Mouse (Mus musculus): ENCODE results near the gene Agl. TPM values are rescaled to one million over a fixed set of nuclear protein-coding genes. Genes with fewer than 3 reads are reported as not detected.
"Not testable (repeated sequence)": the region's sequence is repeated elsewhere in the genome, so short reads cannot be mapped to it uniquely, and the experiment has no call there.

The Agl gene
- polyA plus RNA-seq, 1 experiment from 2014 or later = 17.6 TPM

GRCm38 (mm10) chr3:116826471-116827215 is 18.7 kb upstream of the Agl start:
- Histone ChIP-seq H3K4me3 (ENCODE audit: low read length) (no peak overlapping the region), H3K27me3 (ENCODE audit: control insufficient read depth, insufficient read depth, low read depth, low read length) (no peaks in the 10 kb centered on the region), H3K27ac (ENCODE audit: low read length) (no peak overlapping the region), H3K4me2 (ENCODE audit: low read depth, low read length) (no peak overlapping the region), H3K9me3 (ENCODE audit: control insufficient read depth, low read length) (no peaks in the 10 kb centered on the region), H3K36me3 (ENCODE audit: control insufficient read depth, insufficient read depth, low read length) (no peaks in the 10 kb centered on the region), H3K4me1 (replicated peaks; ENCODE audit: control insufficient read depth, insufficient read depth, low read length) (no peaks in the 10 kb centered on the region), H3K9ac (ENCODE audit: low read length) (no peak overlapping the region)
- no peak for ATAC-seq (ENCODE audit: low read depth)
- WGBS = 68% methylated on average over 4 of the region's 4 CpGs

GRCm38 (mm10) chr3:116817231-116817630 is 9.3 kb upstream of the Agl start:
- H3K27me3 ChIP-seq (ENCODE audit: control insufficient read depth, insufficient read depth, low read depth, low read length) = no peaks in the 10 kb centered on the region
- H3K27ac ChIP-seq (ENCODE audit: low read length) = no peak overlapping the region
- H3K4me3 ChIP-seq (ENCODE audit: low read length) = no peak overlapping the region
- no peak overlapping the region for H3K4me2 ChIP-seq (ENCODE audit: low read depth, low read length)
- 73% methylated on average over 7 of the region's 7 CpGs for WGBS
- no peaks in the 10 kb centered on the region for H3K9me3 ChIP-seq (ENCODE audit: control insufficient read depth, low read length)
- no peak overlapping the region for H3K9ac ChIP-seq (ENCODE audit: low read length)
- H3K4me1 ChIP-seq (replicated peaks; ENCODE audit: control insufficient read depth, insufficient read depth, low read length) = no peaks in the 10 kb centered on the region
- peak; percentile 61; the same call in 1 of the 2 replicates for ATAC-seq (ENCODE audit: low read depth)
- no peaks in the 10 kb centered on the region for H3K36me3 ChIP-seq (ENCODE audit: control insufficient read depth, insufficient read depth, low read length)

- Histone ChIP-seq H3K27ac (ENCODE audit: low read length) (no peak overlapping the region), H3K9ac (ENCODE audit: low read length) (no peak overlapping the region), H3K27me3 (ENCODE audit: control insufficient read depth, insufficient read depth, low read depth, low read length) (no peaks in the 10 kb centered on the region), H3K36me3 (ENCODE audit: control insufficient read depth, insufficient read depth, low read length) (no peaks in the 10 kb centered on the region), H3K9me3 (ENCODE audit: control insufficient read depth, low read length) (no peaks in the 10 kb centered on the region), H3K4me2 (ENCODE audit: low read depth, low read length) (no peak overlapping the region), H3K4me1 (replicated peaks; ENCODE audit: control insufficient read depth, insufficient read depth, low read length) (no peaks in the 10 kb centered on the region), H3K4me3 (ENCODE audit: low read length) (no peak overlapping the region)
- ATAC-seq (ENCODE audit: low read depth) = peak; percentile 69; the same call in 1 of the 2 replicates
- 60% methylated on average over 3 of the region's 3 CpGs for WGBS
Observed at GRCm38 (mm10) chr3:116816674-116817215, 8.8 kb upstream of the Agl start.

- Histone ChIP-seq H3K36me3 (ENCODE audit: control insufficient read depth, insufficient read depth, low read length) (no peaks in the 10 kb centered on the region), H3K9ac (ENCODE audit: low read length) (no peak overlapping the region)
- 79% methylated on average over 4 of the region's 4 CpGs for WGBS
Observed at GRCm38 (mm10) chr3:116815916-116816315, 8.0 kb upstream of the Agl start.

GRCm38 (mm10) chr3:116815305-116815797 is 7.4 kb upstream of the Agl start:
- 76% methylated on average over 6 of the region's 6 CpGs for WGBS
- H3K4me1 ChIP-seq (replicated peaks; ENCODE audit: control insufficient read depth, insufficient read depth, low read length) = no peaks in the 10 kb centered on the region
- H3K4me3 ChIP-seq (ENCODE audit: low read length) = no peak overlapping the region
- no peaks in the 10 kb centered on the region for H3K9me3 ChIP-seq (ENCODE audit: control insufficient read depth, low read length)
- H3K27me3 ChIP-seq (ENCODE audit: control insufficient read depth, insufficient read depth, low read depth, low read length) = no peaks in the 10 kb centered on the region
- H3K36me3 ChIP-seq (ENCODE audit: control insufficient read depth, insufficient read depth, low read length) = no peaks in the 10 kb centered on the region
- no peak overlapping the region for H3K9ac ChIP-seq (ENCODE audit: low read length)
- no peak for ATAC-seq (ENCODE audit: low read depth)
- no peak overlapping the region for H3K27ac ChIP-seq (ENCODE audit: low read length)
- H3K4me2 ChIP-seq (ENCODE audit: low read depth, low read length) = no peak overlapping the region

More at GRCm38 (mm10) chr3:116815916-116816315, 8.0 kb upstream of the Agl start:
- H3K4me1 ChIP-seq (replicated peaks; ENCODE audit: control insufficient read depth, insufficient read depth, low read length) = no peaks in the 10 kb centered on the region
- no peaks in the 10 kb centered on the region for H3K27me3 ChIP-seq (ENCODE audit: control insufficient read depth, insufficient read depth, low read depth, low read length)
- no peak overlapping the region for H3K4me2 ChIP-seq (ENCODE audit: low read depth, low read length)
- no peaks in the 10 kb centered on the region for H3K9me3 ChIP-seq (ENCODE audit: control insufficient read depth, low read length)
- H3K4me3 ChIP-seq (ENCODE audit: low read length) = no peak overlapping the region
- no peak overlapping the region for H3K27ac ChIP-seq (ENCODE audit: low read length)
- no peak for ATAC-seq (ENCODE audit: low read depth)

GRCm38 (mm10) chr3:116812946-116813345 is 5.0 kb upstream of the Agl start:
- WGBS = 73% methylated on average over 2 of the region's 2 CpGs

GRCm38 (mm10) chr3:116810351-116810750 is 2.4 kb upstream of the Agl start:
- not testable (repeated sequence) for ATAC-seq (ENCODE audit: low read depth); H3K36me3 ChIP-seq (ENCODE audit: control insufficient read depth, insufficient read depth, low read length)
- WGBS = 79% methylated on average over 6 of the region's 6 CpGs

More at GRCm38 (mm10) chr3:116812946-116813345, 5.0 kb upstream of the Agl start:
- no peak overlapping the region for H3K9ac ChIP-seq (ENCODE audit: low read length)
- no peaks in the 10 kb centered on the region for H3K27me3 ChIP-seq (ENCODE audit: control insufficient read depth, insufficient read depth, low read depth, low read length)
- H3K27ac ChIP-seq (ENCODE audit: low read length) = no peak overlapping the region
- H3K4me3 ChIP-seq (ENCODE audit: low read length) = no peak overlapping the region
- ATAC-seq (ENCODE audit: low read depth) = no peak
- no peaks in the 10 kb centered on the region for H3K36me3 ChIP-seq (ENCODE audit: control insufficient read depth, insufficient read depth, low read length)
- 0 out of 2 replicates have a peak, but pooled peaks cover 4% of the 10 kb centered on the region for H3K4me1 ChIP-seq (replicated peaks; ENCODE audit: control insufficient read depth, insufficient read depth, low read length)
- H3K9me3 ChIP-seq (ENCODE audit: control insufficient read depth, low read length) = no peaks in the 10 kb centered on the region
- H3K4me2 ChIP-seq (ENCODE audit: low read depth, low read length) = no peak overlapping the region

GRCm38 (mm10) chr3:116809221-116809620 is 1.3 kb upstream of the Agl start:
- H3K27ac ChIP-seq (ENCODE audit: low read length) = no peak overlapping the region
- H3K4me2 ChIP-seq (ENCODE audit: low read depth, low read length) = no peak overlapping the region
- H3K9me3 ChIP-seq (ENCODE audit: control insufficient read depth, low read length) = no peaks in the 10 kb centered on the region
- no peak overlapping the region; the same call in 1 of the 2 replicates for H3K4me3 ChIP-seq (ENCODE audit: low read length)
- WGBS = 94% methylated on average over 6 of the region's 6 CpGs
- no peak for ATAC-seq (ENCODE audit: low read depth)
- peaks cover 7% of the 10 kb centered on the region; the same call in 1 of the 2 replicates for H3K4me1 ChIP-seq (replicated peaks; ENCODE audit: control insufficient read depth, insufficient read depth, low read length)
- H3K27me3 ChIP-seq (ENCODE audit: control insufficient read depth, insufficient read depth, low read depth, low read length) = no peaks in the 10 kb centered on the region
- H3K36me3 ChIP-seq (ENCODE audit: control insufficient read depth, insufficient read depth, low read length) = no peaks in the 10 kb centered on the region
- no peak overlapping the region for H3K9ac ChIP-seq (ENCODE audit: low read length)

More at GRCm38 (mm10) chr3:116810351-116810750, 2.4 kb upstream of the Agl start:
- not testable (repeated sequence) for H3K4me3 ChIP-seq (ENCODE audit: low read length); H3K9ac ChIP-seq (ENCODE audit: low read length); H3K9me3 ChIP-seq (ENCODE audit: control insufficient read depth, low read length); H3K4me2 ChIP-seq (ENCODE audit: low read depth, low read length); H3K27ac ChIP-seq (ENCODE audit: low read length); H3K4me1 ChIP-seq (replicated peaks; ENCODE audit: control insufficient read depth, insufficient read depth, low read length); H3K27me3 ChIP-seq (ENCODE audit: control insufficient read depth, insufficient read depth, low read depth, low read length)

- no peaks in the 10 kb centered on the region for H3K9me3 ChIP-seq (ENCODE audit: control insufficient read depth, low read length)
- peak; percentile 37 for ATAC-seq (ENCODE audit: low read depth)
- WGBS = 60% methylated on average over 10 of the region's 10 CpGs
- peak overlapping the region; percentile 63 for H3K4me3 ChIP-seq (ENCODE audit: low read length)
- H3K4me1 ChIP-seq (replicated peaks; ENCODE audit: control insufficient read depth, insufficient read depth, low read length) = peaks cover 7% of the 10 kb centered on the region; the same call in 1 of the 2 replicates
- H3K36me3 ChIP-seq (ENCODE audit: control insufficient read depth, insufficient read depth, low read length) = no peaks in the 10 kb centered on the region
- peak overlapping the region; percentile 61 for H3K4me2 ChIP-seq (ENCODE audit: low read depth, low read length)
- H3K9ac ChIP-seq (ENCODE audit: low read length) = peak overlapping the region; percentile 78
- H3K27ac ChIP-seq (ENCODE audit: low read length) = peak overlapping the region; percentile 95
- no peaks in the 10 kb centered on the region for H3K27me3 ChIP-seq (ENCODE audit: control insufficient read depth, insufficient read depth, low read depth, low read length)
Observed at GRCm38 (mm10) chr3:116808507-116809217, 696 bp upstream of the Agl start.

All from lung, embryonic 16.5 days (tissue).